ENCODE assay signal across 15 mouse cellular contexts in genomic region chr1:86675126-86675525, GRCm38 (mm10). TPM values are rescaled to one million over a fixed set of nuclear protein-coding genes. Genes with fewer than 3 reads are reported as not detected.
DNase-seq lines count a peak whose midpoint lies in the region; ATAC-seq and TF ChIP-seq lines count a peak whose summit lies in the region.
"Had no signal": no experiment of that assay in that cellular context is flagged by ENCODE, and none has a peak within 500 bp of the region (broad histone marks: within the 10 kb centered on the region; RNA-seq: fewer than 3 reads in every experiment).

No protein-coding gene starts in this region.

- no peak overlapping the region for H3K4me2 ChIP-seq in midbrain, postnatal 0 days (ENCODE audit: low read depth, low read length, poor library complexity, severe bottlenecking)
- H3K4me2 ChIP-seq: embryonic facial prominence, embryonic 12.5 days; hindbrain, embryonic 13.5 days; liver, embryonic 15.5 days had no signal

- no peaks in the 10 kb centered on the region for H3K9me3 ChIP-seq in midbrain, postnatal 0 days (ENCODE audit: low read length)
- H3K9me3 ChIP-seq: embryonic facial prominence, embryonic 12.5 days; hindbrain, embryonic 13.5 days; liver, embryonic 15.5 days had no signal

- intact Hi-C loops in gastrocnemius, postnatal 14 days (cut with DNase I; ENCODE audit: low total_unique reads) = no loop called here
- intact Hi-C loops in heart, postnatal 25 days (cut with DNase I) = no loop called here

- 90% methylated on average over 12 of the region's 12 CpGs for WGBS in midbrain, postnatal 0 days

- H3K9ac ChIP-seq in midbrain, postnatal 0 days (replicated peaks; ENCODE audit: low read length, poor library complexity, severe bottlenecking) = no peak overlapping the region
- H3K9ac ChIP-seq: embryonic facial prominence, embryonic 12.5 days; hindbrain, embryonic 13.5 days; liver, embryonic 15.5 days had no signal

- H3K4me3 ChIP-seq in midbrain, postnatal 0 days (ENCODE audit: low read depth, low read length) = no peak overlapping the region
- H3K4me3 ChIP-seq: embryonic facial prominence, embryonic 12.5 days; hindbrain, embryonic 13.5 days; liver, embryonic 15.5 days had no signal

- no peak overlapping the region for H3K27ac ChIP-seq in midbrain, postnatal 0 days (ENCODE audit: low read depth, low read length)
- H3K27ac ChIP-seq: embryonic facial prominence, embryonic 12.5 days; liver, embryonic 15.5 days had no signal

- peak; percentile 60 for DNase-seq in testis, postnatal 10 days (ENCODE audit: low spot score)
- DNase-seq in testis, postnatal 14 days (ENCODE audit: low spot score) = no peak
- DNase-seq in gastrocnemius, postnatal 14 days = peak; percentile 74
- peak; percentile 35 for DNase-seq in heart, postnatal 25 days (ENCODE audit: low spot score)
- DNase-seq in B cell, adult 2 months = no peak
- DNase-seq in midbrain, postnatal 0 days (ENCODE audit: low spot score) = no peak
- DNase-seq in cerebellum, postnatal 14 days = no peak
- DNase-seq: cerebellum, adult 11 months; midbrain, embryonic 14.5 days; thymus, adult 2 months had no signal

- no peaks in the 10 kb centered on the region for H3K36me3 ChIP-seq in midbrain, postnatal 0 days (ENCODE audit: insufficient read depth, low read length)
- H3K36me3 ChIP-seq: embryonic facial prominence, embryonic 12.5 days; hindbrain, embryonic 13.5 days; liver, embryonic 15.5 days had no signal

- ATAC-seq in midbrain, postnatal 0 days (ENCODE audit: low FRiP score) = no peak
- ATAC-seq: lung, postnatal 0 days had no signal

- TF ChIP-seq CTCF in midbrain, postnatal 0 days (IDR thresholded peaks at IDR 0.05) = no peak

- H3K4me1 ChIP-seq in midbrain, postnatal 0 days (ENCODE audit: insufficient read depth, low read length) = no peaks in the 10 kb centered on the region

- no peaks in the 10 kb centered on the region for H3K27me3 ChIP-seq in midbrain, postnatal 0 days (ENCODE audit: insufficient read depth, low read length)

RNA-seq across cellular contexts. Expression of gene Nppc, which starts 4.8 kb away (rescaled TPM):
- total RNA-seq in gastrocnemius, postnatal 14 days (2021) = 1 to 10 TPM in 1 of 2 experiments, under 1 TPM in 1; 0.51 to 2.3 TPM
- under 1 TPM; 0.42 to 0.49 TPM for total RNA-seq in heart, postnatal 25 days (2021)
- total RNA-seq in midbrain, postnatal 0 days (2014; rRNA removed) = 6.3 and 6.6 TPM in 2 replicates
- polyA plus RNA-seq in midbrain, postnatal 0 days (2015; fragmentation: Nextera tagmentation; extraction: Ambion mirVana) = 4.3 and 6.5 TPM in 2 replicates
- total RNA-seq: megakaryocyte, adult 5-6 weeks had no signal
- polyA plus RNA-seq: liver, embryonic 15.5 days had no signal

RNA-seq across cellular contexts. Expression of gene Dis3l2, which starts 28.5 kb away (rescaled TPM):
- 10 to 100 TPM; 11.1 to 12.0 TPM for total RNA-seq in gastrocnemius, postnatal 14 days (2021)
- total RNA-seq in heart, postnatal 25 days (2021) = 10 to 100 TPM; 10.7 to 11.0 TPM
- total RNA-seq in midbrain, postnatal 0 days (2014; rRNA removed) = 45.7 and 52.5 TPM in 2 replicates
- polyA plus RNA-seq in midbrain, postnatal 0 days (2015; fragmentation: Nextera tagmentation; extraction: Ambion mirVana) = 33.3 and 33.5 TPM in 2 replicates

Comparison
In these comparisons a context has a peak if more than half of its experiments do, and no peak if none do; other contexts are left out.
1. DNase-seq: peak in testis, postnatal 10 days (single experiment), gastrocnemius, postnatal 14 days (single experiment) and heart, postnatal 25 days (single experiment); none in testis, postnatal 14 days (single experiment), B cell, adult 2 months (0 of 2), midbrain, postnatal 0 days (single experiment) and cerebellum, postnatal 14 days (0 of 2).